Mouse (Mus musculus) gastrocnemius, adult 8-10 months (tissue): ENCODE measurements around the gene Anapc11. TPM values are rescaled to one million over a fixed set of nuclear protein-coding genes. Genes with fewer than 3 reads are reported as not detected.

Source experiments
- DNase-seq, 2 experiments: peaks; one replicate each; pipeline ENCODE4 v3.0.0; 2022; ENCODE audit warnings: low spot score in 2 of 2
- total RNA-seq, 4 experiments: library from RNA; stranded (reverse); gene quantifications; 2 replicates each; pipeline ENCODE4 v1.2.4; 2022

The Anapc11 gene
- total RNA-seq, 4 experiments from 2014 or later, result 42.5 to 54.1 (median 49.7) TPM

- DNase-seq, result no peak
Observed at GRCm38 (mm10) chr11:120626785-120627467, 28.7 kb downstream of the Anapc11 start.

GRCm38 (mm10) chr11:120627468-120628300 is 29.5 kb downstream of the Anapc11 start:
- no peak for DNase-seq

DNA sequence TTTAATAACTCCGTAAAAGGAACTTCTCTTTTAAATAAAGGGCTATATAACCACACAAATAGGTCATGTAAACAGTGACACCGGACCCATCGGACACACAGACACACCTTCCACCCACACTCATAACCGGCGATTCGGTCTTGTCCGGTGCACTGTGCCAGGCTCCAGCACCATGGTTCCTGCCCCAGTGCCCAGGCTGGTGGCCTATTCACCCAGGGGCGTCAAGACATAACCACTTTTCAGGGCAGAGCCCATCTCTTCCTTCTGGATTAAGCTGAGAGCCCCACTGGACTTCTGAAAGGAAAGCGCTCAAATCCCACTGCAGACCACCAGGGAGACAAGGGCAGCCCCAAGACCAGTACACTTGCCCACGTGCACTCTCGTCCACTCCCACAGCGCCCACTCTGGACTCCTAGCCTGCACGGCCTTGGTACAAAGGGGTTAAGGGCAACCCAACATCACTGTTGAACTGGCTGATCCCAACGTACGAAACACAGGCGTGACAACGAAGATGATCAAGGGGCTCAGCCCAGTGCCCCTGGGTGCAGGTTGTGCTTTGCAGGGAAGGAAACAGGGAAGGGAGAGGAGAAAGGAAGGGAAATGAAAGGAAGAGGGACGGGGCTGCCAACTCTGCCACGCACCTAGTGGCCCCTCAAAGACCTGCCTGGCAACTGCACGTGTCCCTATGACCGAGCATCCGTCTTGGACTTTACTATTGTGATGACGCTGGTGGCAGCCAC is 30.6 kb downstream of the Anapc11 start:
- no peak for DNase-seq

DNA sequence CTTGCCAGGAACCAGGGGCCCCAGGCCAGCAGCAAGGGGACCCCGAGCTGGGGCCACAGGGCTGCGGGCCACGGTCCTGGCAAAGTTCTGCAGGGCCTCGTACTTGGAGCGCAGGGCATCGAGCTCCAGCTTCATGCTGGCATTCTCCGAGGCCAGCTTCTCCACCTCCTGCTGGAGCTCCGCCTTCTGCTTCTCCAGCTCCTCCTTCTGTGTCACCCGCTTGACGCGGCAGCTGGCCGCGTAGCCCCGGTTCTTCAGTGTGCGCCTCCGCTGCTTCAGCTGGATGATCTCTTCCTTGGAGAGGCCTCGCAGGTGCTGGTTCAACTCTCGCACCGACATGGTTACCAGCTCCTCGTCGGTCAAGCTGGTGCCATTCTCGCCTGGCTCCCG is 31.1 kb downstream of the Anapc11 start:
- peak in 1 of 2 experiments; percentile 54 for DNase-seq

DNA sequence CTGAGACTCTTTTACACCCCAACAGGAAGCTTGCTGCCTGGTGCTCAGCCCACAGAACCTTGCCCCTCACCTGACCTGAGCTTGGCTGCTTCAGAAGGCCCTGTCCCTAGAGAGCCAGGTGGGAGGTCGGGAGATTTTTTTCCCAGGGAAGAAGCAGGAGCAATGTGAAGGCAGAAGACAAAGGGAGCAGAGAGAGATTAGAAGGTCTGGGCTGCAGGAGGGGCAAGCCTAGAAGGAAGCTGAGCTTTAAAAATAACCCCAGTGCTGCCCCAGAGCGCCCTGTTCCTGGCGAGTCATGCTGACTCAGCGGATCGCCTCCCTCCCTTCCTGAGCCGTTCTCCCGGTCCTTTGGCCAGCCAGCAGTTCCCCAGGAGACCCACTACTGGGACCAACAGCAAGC is 31.7 kb downstream of the Anapc11 start:
- peak; percentile 57 to 71 for DNase-seq

DNA sequence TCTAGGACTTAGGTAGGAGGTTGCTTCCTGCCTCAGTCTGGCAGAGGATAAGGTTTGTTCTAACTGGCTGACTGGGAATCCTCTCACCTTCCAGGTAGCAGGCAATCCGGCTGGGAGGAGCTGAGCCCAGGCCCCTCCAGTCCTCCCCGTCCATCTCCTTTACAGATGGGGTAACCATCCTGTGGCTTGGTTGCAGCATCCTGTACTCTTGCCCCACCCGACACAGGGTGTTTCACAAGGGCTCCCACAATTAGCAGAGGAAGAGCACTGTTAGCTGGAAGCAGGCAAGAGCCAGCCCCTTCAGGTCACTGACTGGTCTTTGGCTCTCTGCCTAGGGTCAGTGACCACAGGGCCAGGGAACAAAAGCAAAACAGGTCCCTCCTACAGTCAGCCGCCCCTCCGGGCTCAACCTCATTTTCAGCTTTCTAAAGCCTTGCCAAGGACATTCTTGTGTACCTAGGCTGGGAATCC is 32.2 kb downstream of the Anapc11 start:
- no peak for DNase-seq

- no peak for DNase-seq
Observed at GRCm38 (mm10) chr11:120630881-120631725, 32.9 kb downstream of the Anapc11 start.

GRCm38 (mm10) chr11:120631726-120632448 is 33.7 kb downstream of the Anapc11 start:
- DNase-seq, result no peak

GRCm38 (mm10) chr11:120632559-120633519 is 34.6 kb downstream of the Anapc11 start:
- peak; percentile 67 to 78 for DNase-seq

- peak; percentile 87 to 94 for DNase-seq
Observed at GRCm38 (mm10) chr11:120633520-120634343, 35.5 kb downstream of the Anapc11 start, which contains the start of gene Mafg. Gene Mafg, minus strand, starts transcription at chr11:120633600.

- no peak for DNase-seq
Observed at GRCm38 (mm10) chr11:120634810-120635209, 36.6 kb downstream of the Anapc11 start.

GRCm38 (mm10) chr11:120641255-120641654 is 43.0 kb downstream of the Anapc11 start:
- no peak for DNase-seq

- DNase-seq, result no peak
Observed at GRCm38 (mm10) chr11:120641869-120642268, 43.6 kb downstream of the Anapc11 start.

GRCm38 (mm10) chr11:120642939-120643600 is 44.8 kb downstream of the Anapc11 start:
- no peak for DNase-seq

DNA sequence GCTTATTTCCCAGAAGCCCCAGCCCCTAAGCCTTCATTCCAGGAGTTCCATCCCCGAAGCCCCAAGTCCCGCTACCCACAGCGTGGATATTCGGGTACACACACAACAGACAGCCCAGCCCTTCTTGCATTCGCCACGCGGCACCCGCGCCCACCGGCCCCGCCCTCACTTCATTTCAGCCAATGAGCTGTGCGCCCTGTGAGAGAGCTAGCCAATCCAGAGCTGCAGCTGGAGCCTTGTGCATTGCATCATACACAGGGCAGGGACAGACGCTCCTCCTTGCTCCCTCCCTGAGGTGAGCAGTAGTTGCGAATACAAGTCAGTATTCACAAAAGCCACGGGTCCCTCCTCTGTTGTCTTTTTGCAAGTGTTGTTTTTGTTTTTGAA is 45.4 kb downstream of the Anapc11 start, which contains the start of gene Pycr1:
TSS of gene Pycr1 (minus strand) at position 169 of the 387 bp plus-strand sequence.
- DNase-seq, result peak; percentile 91

DNA sequence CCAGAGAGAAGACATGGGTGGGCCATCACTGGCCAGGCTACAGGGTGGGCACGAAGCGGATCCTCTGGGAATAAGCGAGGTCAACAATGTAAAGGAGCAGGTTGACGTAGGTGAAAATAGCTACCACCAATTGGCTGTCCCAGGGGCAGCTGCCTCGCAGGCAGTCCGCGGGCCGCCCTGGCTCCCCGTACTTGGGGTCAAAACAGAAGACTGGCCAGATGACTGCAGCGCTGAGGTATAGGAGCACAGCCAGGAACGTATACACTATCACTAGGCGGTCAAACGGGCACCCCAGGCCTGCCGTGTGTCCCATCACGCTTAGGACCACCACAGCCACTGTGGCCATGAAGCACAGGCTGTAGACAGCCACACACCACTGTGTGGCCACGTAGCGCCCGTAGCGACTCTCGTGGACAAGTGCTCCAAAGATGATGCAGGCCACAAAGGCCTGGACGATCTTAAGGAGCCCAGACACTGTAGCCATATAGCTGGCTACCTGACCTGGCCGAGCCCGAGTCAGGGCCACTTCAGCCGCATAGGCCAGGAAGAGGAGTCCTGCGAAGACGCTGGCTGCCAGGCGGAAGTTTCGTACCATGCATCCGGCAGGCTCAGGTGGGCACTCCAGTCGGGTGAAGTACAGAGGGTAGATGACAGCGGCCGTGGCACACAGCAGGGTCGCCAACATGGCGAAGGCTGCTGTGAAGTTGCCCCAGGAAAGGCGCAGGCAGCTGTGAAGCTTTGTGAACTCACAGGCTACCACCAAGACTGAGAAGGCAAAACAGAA is 49.0 kb downstream of the Anapc11 start:
- no peak for DNase-seq
